Mouse (Mus musculus) embryonic facial prominence, embryonic 10.5 days (tissue): ENCODE data around the gene Phb2. TPM values are rescaled to one million over a fixed set of nuclear protein-coding genes. Genes with fewer than 3 reads are reported as not detected.

Experiments
- DNase-seq: peaks from one replicate; pipeline ENCODE4 v3.0.0-alpha.2; 2017; ENCODE audit warnings: low spot score
- H3K27ac ChIP-seq: fragments of 300-500 bp; sonication (generic); replicated peaks from 2 replicates; pipeline ENCODE4 v1.5.1; 2016; ENCODE audit warnings: mild to moderate bottlenecking
- H3K27me3 ChIP-seq: fragments of 300-500 bp; sonication (generic); replicated peaks from 2 replicates; pipeline ENCODE4 v1.6.1; 2016; ENCODE audit warnings: low read depth, mild to moderate bottlenecking; ENCODE audit not compliant: poor library complexity, severe bottlenecking
- H3K36me3 ChIP-seq: fragments of 300-500 bp; sonication (generic); replicated peaks from 2 replicates; pipeline ENCODE4 v1.6.1; 2016; ENCODE audit warnings: mild to moderate bottlenecking, moderate library complexity
- H3K4me1 ChIP-seq: fragments of 300-500 bp; sonication (generic); 2 replicates; pipeline ENCODE4 v1.6.1; 2016
- H3K4me3 ChIP-seq: fragments of 300-500 bp; sonication (generic); 2 replicates; pipeline ENCODE4 v1.5.1; 2016; ENCODE audit warnings: mild to moderate bottlenecking, moderate library complexity
- H3K9me3 ChIP-seq: fragments of 300-500 bp; sonication (generic); 2 replicates; pipeline ENCODE4 v1.6.1; 2016; ENCODE audit warnings: mild to moderate bottlenecking
- whole genome bisulfite sequencing: fragments of 180-500 bp; shearing (Covaris S2); methylation state at CpG from one replicate; pipeline ENCODE4 v1.1.7; 2016; 5-methylcytosine and 5-hydroxymethylcytosine counted together
- polyA plus RNA-seq: library from polyadenylated mRNA; unstranded; fragments of >200 nt; fragmentation: Nextera tagmentation; extraction: Ambion mirVana; gene quantifications from 2 replicates; pipeline ENCODE4 v1.2.1, GENCODE M21; 2016

Phb2 gene
- polyA plus RNA-seq, 1 experiment from 2014 or later, result 473 TPM

GRCm38 (mm10) chr6:124732476-124733370, 20.6 kb downstream of the Phb2 start:
- Histone ChIP-seq H3K36me3 (no peaks in the 10 kb centered on the region), H3K27ac (peak overlapping the region; percentile 70), H3K27me3 (no peaks in the 10 kb centered on the region), H3K9me3 (no peaks in the 10 kb centered on the region), H3K4me1 (peaks cover 16% of the 10 kb centered on the region), H3K4me3 (0 out of 2 replicates have a peak overlapping the region, but pooled peaks have one; percentile 31)
- peak; percentile 52 for DNase-seq
- 48% methylated on average over 19 of the region's 19 CpGs for WGBS

GRCm38 (mm10) chr6:124734417-124734816, 22.3 kb downstream of the Phb2 start:
- H3K9me3 ChIP-seq, result no peaks in the 10 kb centered on the region
- H3K4me1 ChIP-seq, result peaks cover 24% of the 10 kb centered on the region
- no peak overlapping the region for H3K4me3 ChIP-seq
- H3K27me3 ChIP-seq, result no peaks in the 10 kb centered on the region
- no peak for DNase-seq
- no peak overlapping the region for H3K27ac ChIP-seq
- 93% methylated on average over 3 of the region's 3 CpGs for WGBS
- peaks cover 9% of the 10 kb centered on the region for H3K36me3 ChIP-seq

GRCm38 (mm10) chr6:124737040-124737439, 24.9 kb downstream of the Phb2 start:
- no peak for DNase-seq
- H3K27ac ChIP-seq, result no peak overlapping the region
- WGBS, result 92% methylated on average over 11 of the region's 11 CpGs

GRCm38 (mm10) chr6:124738511-124739023, 26.4 kb downstream of the Phb2 start, which contains the start of gene Ptpn6:
Gene Ptpn6 (minus strand): TSS chr6:124738714.
- Histone ChIP-seq H3K36me3 (peaks cover 25% of the 10 kb centered on the region), H3K4me3 (peak within 1 kb of the TSS; percentile 82; the same call in 1 of the 2 replicates), H3K9me3 (no peaks in the 10 kb centered on the region), H3K4me1 (peaks cover 42% of the 10 kb centered on the region), H3K27ac (peak within 1 kb of the TSS; percentile 40), H3K27me3 (no peaks in the 10 kb centered on the region)
- peak; percentile 73 for DNase-seq
- 19% methylated on average over 15 of the region's 15 CpGs for WGBS

More at GRCm38 (mm10) chr6:124737040-124737439, 24.9 kb downstream of the Phb2 start:
- no peaks in the 10 kb centered on the region for H3K27me3 ChIP-seq
- peaks cover 46% of the 10 kb centered on the region for H3K4me1 ChIP-seq
- no peak overlapping the region for H3K4me3 ChIP-seq
- no peaks in the 10 kb centered on the region for H3K9me3 ChIP-seq
- peaks cover 10% of the 10 kb centered on the region for H3K36me3 ChIP-seq

GRCm38 (mm10) chr6:124739231-124739796, 27.2 kb downstream of the Phb2 start:
- Histone ChIP-seq H3K4me1 (peaks cover 42% of the 10 kb centered on the region), H3K9me3 (no peaks in the 10 kb centered on the region), H3K27me3 (no peaks in the 10 kb centered on the region), H3K4me3 (peak overlapping the region; percentile 82), H3K36me3 (peaks cover 33% of the 10 kb centered on the region), H3K27ac (peak overlapping the region; percentile 40)
- DNase-seq, result no peak
- WGBS, result 85% methylated on average over 10 of the region's 10 CpGs

GRCm38 (mm10) chr6:124740211-124740887, 28.2 kb downstream of the Phb2 start:
- DNase-seq, result no peak
- H3K27me3 ChIP-seq, result no peaks in the 10 kb centered on the region
- H3K9me3 ChIP-seq, result no peaks in the 10 kb centered on the region
- 1% methylated on average over 29 of the region's 29 CpGs for WGBS
- H3K27ac ChIP-seq, result peak overlapping the region; percentile 99
- H3K4me3 ChIP-seq, result peak overlapping the region; percentile 82
- peaks cover 43% of the 10 kb centered on the region for H3K36me3 ChIP-seq
- H3K4me1 ChIP-seq, result peaks cover 50% of the 10 kb centered on the region

- Histone ChIP-seq H3K4me3 (peak within 1 kb of the TSS; percentile 82), H3K27me3 (no peaks in the 10 kb centered on the region), H3K27ac (peak within 1 kb of the TSS; percentile 99), H3K9me3 (no peaks in the 10 kb centered on the region), H3K36me3 (peaks cover 44% of the 10 kb centered on the region), H3K4me1 (peaks cover 58% of the 10 kb centered on the region)
- WGBS, result under 1% methylated on average over 41 of the region's 41 CpGs
- DNase-seq, result peak; percentile 95
These were observed 29.0 kb downstream of the Phb2 start, which contains the start of gene Grcc10 for GRCm38 (mm10) chr6:124740888-124741761. Gene Grcc10 (minus strand): TSS chr6:124741374.

GRCm38 (mm10) chr6:124741842-124742241, 29.7 kb downstream of the Phb2 start:
- H3K4me1 ChIP-seq, result peaks cover 65% of the 10 kb centered on the region
- H3K27me3 ChIP-seq, result no peaks in the 10 kb centered on the region
- 75% methylated on average over 3 of the region's 3 CpGs for WGBS
- H3K27ac ChIP-seq, result peak overlapping the region; percentile 99
- peaks cover 51% of the 10 kb centered on the region for H3K36me3 ChIP-seq
- H3K4me3 ChIP-seq, result peak overlapping the region; percentile 82
- no peak for DNase-seq
- no peaks in the 10 kb centered on the region for H3K9me3 ChIP-seq

- no peak overlapping the region for H3K27ac ChIP-seq
- DNase-seq, result no peak
- peaks cover 71% of the 10 kb centered on the region for H3K4me1 ChIP-seq
- H3K27me3 ChIP-seq, result no peaks in the 10 kb centered on the region
- no peak overlapping the region for H3K4me3 ChIP-seq
- 88% methylated on average over 15 of the region's 15 CpGs for WGBS
- no peaks in the 10 kb centered on the region for H3K9me3 ChIP-seq
- peaks cover 62% of the 10 kb centered on the region for H3K36me3 ChIP-seq
These were observed 30.8 kb downstream of the Phb2 start for GRCm38 (mm10) chr6:124742839-124743514.

- no peaks in the 10 kb centered on the region for H3K27me3 ChIP-seq
- H3K4me3 ChIP-seq, result 0 out of 2 replicates have a peak overlapping the region, but pooled peaks have one; percentile 2
- peaks cover 67% of the 10 kb centered on the region for H3K36me3 ChIP-seq
- 87% methylated on average over 8 of the region's 8 CpGs for WGBS
- no peak overlapping the region for H3K27ac ChIP-seq
- H3K9me3 ChIP-seq, result no peaks in the 10 kb centered on the region
- H3K4me1 ChIP-seq, result peaks cover 65% of the 10 kb centered on the region
- no peak for DNase-seq
These were observed 31.5 kb downstream of the Phb2 start for GRCm38 (mm10) chr6:124743647-124744046.

- H3K9me3 ChIP-seq, result no peaks in the 10 kb centered on the region
- peak overlapping the region; percentile 65 for H3K4me3 ChIP-seq
- no peak for DNase-seq
- 70% methylated on average over 26 of the region's 26 CpGs for WGBS
- H3K4me1 ChIP-seq, result peaks cover 53% of the 10 kb centered on the region
- no peaks in the 10 kb centered on the region for H3K27me3 ChIP-seq
- H3K36me3 ChIP-seq, result peaks cover 72% of the 10 kb centered on the region
- H3K27ac ChIP-seq, result peak overlapping the region; percentile 94
These were observed 32.7 kb downstream of the Phb2 start for GRCm38 (mm10) chr6:124744755-124745321.
